Mouse (Mus musculus) telencephalon, adult 2 months (tissue): Measurements from ENCODE around the gene Cox6b2.

ENCODE experiments used
- DNase-seq: peaks from one replicate; pipeline ENCODE4 v3.0.0-alpha.2; 2011; ENCODE audit warnings: low read depth, low spot score

Gene Cox6b2

DNA sequence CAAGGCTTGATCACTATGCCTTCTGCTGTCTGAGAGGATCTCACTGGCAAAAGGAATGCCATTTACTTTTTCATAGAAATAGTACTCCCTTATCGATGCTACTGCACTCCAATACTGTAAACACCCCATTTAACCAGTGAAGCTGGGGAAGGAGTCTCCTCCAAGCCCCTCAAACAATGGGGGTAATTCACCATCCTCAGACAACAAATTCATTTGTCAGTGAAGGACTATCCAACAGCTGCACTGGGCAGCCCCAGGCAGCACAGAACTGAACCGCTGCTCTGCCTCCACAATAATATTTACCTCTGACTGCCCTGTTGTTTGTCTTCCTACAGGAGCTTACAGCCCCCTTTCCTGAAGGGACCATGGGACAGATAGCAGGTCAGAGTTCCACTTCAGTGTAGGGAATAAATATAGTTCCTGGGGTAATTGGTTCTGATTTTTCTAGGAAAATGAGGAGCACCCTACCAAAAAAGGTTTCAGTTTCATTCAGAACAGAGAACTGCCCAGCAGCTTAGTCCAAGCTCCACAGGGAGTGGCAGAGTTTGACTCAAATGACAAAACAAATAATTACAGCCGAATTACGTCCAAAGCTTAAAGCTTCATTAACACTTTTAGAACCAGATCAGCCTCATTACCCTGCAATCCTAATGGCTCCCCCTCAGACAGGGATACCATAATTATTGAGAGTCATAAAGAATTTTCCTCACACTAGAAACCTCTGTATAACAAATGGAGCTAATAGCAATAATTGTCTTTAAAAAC, 12.2 kb upstream of the Cox6b2 start:
- no peak for DNase-seq

DNA sequence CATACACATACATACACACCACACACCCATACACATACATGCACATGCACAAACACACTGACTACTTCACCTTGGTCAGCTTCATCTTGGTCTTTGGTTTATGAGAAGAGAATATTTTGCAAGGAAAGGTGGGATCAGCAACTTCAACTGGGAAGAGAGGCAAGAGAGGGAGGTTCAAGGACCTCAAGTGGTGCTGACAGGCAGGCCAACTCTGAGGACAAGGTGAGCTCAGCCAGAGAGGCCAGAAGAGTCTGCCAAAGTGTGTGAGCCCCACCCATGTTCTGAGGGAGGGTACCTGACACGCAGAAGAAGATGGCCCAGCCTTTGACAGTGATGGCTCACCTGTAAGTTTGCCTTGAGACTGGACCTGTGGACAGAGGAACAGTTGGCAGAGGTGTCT, 6.8 kb upstream of the Cox6b2 start:
- no peak for DNase-seq

DNA sequence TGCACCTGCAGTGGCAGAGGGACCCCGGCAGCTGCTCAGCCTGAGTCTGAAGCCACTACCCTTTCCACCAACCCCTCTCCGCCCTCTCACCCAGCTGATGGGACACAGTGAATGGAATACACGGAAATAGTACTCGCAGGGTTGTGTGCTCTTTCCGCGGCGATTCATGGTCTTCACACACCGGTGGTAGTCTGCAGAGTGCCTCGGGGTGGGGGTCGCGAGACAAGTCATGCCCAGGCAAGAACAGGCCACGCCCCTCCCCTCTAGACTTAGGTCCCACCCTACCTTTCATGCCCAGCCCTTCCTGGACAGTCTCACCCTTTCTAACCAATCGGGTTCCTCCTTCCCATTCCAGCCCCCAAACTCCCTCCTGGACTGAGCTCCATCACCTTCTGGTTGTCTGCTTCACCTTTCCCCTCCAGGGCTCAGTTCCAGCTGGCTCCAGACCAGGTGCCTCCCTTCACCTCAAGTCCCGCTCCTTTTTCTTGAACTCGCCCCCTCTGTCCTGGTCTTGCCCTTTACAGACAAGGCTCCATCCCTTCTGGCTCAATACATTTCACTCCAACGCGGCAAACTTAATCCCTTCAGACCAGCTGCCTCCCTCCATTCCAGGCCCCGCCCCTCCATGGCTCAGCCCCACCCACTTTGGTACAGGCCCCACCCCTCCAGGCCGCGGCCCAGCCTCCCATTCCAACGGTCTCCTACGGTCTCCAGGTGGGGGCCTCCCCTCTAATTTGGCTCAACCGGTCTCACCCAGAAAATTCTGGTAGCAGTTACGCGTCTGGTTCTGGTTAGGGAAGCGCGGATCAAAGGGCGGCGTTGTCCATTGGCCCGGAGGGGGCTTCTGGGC, 698 bp downstream of the Cox6b2 start:
- no peak for DNase-seq

DNA sequence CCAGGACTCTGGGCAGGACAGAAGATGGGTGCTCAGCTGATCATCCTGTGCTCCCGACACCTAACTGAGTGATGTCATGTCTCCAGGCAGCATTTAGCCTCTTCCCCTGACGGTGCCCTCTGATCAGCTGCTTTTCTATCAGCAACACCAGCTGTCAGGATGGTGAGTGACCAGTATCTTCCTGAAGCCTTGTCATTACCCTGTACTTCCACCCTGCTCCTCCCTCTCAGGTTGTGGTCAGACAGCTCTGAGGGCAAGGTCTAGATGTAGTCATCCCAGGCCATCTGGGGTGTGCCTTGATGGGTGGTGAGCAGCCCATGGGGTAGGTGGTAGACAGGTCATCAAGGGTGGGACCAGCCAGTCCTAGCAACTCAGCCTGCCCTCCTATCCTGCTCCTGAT, 3.7 kb downstream of the Cox6b2 start:
- no peak for DNase-seq

DNA sequence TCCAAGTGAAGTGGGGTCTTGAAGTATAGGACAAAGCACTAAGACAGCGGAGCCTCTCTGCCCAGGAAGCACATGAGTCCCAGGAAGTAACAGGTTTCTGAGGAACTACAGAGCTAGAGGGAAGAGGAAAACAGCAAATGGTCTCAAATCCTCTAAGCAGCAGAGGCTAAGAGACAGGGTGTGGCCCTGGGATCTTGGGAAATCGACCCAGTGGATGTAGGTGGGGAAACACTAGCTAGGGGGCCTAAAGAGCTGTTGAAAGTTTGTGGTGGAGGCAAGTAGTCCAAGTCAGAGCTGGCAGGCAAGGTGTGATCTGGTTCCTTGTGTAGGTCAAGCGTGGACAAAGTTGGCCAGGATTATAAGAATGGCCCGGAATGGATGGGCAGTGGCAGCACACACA, 4.6 kb downstream of the Cox6b2 start:
- DNase-seq, result no peak

DNA sequence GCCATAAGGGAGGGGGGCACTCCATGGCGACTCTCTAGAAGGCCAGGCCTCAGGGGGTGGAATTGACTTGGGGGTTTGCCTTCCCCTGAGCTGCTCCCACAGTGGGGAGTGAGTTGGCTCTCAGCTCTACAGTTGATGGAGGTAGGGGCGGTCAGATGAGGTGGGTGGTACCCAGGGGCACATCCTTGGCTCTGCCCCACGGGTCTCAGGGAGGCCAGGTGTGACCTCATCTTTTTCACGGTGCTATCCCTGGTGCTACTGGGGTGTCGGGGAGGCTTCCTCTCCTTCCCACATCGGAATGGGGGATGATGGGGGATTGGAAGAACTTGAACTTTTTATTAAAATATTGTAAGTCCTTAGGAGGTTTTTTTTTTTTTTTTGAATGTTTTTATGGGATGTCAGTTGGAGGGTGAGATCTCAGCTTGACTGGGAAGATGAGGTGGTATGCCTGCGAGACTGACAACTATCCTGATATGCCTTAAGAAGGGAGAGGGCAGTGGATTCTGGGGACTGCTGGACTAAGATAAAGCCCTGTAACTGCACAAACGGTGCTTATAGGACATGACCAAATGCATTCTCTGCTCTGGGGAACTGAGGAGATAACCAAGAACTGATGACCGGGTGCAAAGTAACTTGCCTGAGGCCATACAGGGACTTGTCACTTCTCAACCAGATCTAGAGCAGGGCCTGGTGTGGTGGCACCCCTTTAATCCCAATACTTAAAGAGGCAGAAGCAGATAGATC, 5.6 kb downstream of the Cox6b2 start:
- DNase-seq, result no peak

DNA sequence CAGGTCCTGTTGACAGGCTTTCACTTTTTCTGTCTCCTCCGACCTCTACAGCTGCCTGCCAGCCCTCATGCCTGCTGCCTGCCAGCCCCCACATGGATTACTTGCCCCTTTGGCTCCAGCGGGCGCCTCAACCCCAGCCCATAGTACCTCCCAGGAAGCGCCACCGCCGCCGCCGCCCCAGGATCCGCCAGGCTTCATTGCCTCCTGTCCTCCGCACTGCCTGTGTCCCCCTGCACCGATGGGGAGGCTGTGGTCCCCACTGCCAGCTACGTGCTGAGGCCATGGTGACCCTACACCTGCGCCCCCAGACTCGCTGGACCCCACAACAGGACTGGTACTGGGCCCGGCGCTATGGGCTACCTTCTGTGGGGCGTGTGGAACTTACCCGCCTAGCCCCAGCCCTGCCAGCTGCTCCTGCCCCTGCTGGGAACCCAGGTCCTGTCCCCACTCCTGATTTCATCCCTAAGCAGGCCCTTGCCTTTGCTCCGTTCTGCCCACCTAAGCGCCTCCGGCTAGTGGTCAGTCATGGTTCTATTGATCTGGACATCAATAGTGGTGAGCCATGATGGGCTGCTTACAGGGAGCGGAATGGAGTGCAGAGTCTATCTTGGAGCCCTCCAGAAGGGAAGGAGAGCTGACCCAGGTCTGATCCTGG, 6.4 kb downstream of the Cox6b2 start:
- DNase-seq, result no peak

DNA sequence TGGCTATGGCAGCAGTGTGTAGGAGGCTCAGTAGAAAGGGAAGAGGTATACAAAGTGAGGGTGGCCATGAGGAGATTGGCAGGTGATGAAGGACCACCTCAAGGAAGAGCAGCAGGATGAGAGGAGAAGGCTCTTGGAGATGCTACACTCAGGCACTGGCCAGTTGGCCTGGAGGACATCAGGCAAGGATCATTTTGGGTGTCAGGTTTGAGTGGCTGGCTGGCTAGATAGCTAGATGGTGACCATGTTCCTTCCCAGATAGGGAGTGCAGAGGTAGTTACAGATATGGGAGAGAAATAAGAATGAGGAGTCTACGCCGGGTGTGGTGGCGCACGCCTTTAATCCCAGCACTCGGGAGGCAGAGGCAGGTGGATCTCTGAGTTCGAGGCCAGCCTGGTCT, 8.0 kb downstream of the Cox6b2 start:
- DNase-seq, result no peak

DNA sequence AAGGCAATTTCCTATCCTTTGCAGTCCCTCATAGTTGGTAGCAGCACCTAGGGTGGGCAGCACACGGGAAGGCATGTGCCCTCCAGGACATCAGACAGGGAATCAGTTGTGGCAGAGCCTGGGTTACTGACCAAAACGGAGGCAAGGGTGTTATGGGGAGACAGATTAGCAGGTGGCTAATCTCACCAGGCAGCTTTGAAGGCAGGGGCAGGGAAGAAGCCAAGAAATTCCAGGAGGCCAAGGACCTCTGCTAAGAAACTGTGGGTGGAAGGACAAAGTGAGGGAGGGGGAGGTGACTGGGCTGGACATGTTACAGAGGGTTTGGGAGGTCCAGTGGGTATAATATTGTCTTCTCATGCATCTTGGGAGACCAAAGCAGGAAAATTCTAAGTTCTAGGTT, 9.5 kb downstream of the Cox6b2 start:
- DNase-seq, result no peak

DNA sequence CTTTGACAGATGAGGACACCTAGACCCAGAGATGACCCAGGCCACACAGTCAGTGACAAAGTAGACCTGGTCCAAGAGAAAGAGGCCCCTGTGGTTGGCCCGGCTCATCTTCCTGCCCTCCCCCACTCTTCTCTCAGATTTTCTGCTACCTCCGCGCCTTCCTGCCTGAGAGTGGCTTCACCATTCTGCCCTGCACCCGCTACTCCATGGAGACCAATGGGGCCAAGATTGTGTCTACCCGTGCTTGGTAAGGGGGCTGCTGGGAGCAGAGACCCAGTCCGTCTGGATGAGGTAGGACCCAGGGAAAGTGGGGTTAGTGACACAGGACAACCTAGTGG, 10.4 kb downstream of the Cox6b2 start:
- no peak for DNase-seq

DNA sequence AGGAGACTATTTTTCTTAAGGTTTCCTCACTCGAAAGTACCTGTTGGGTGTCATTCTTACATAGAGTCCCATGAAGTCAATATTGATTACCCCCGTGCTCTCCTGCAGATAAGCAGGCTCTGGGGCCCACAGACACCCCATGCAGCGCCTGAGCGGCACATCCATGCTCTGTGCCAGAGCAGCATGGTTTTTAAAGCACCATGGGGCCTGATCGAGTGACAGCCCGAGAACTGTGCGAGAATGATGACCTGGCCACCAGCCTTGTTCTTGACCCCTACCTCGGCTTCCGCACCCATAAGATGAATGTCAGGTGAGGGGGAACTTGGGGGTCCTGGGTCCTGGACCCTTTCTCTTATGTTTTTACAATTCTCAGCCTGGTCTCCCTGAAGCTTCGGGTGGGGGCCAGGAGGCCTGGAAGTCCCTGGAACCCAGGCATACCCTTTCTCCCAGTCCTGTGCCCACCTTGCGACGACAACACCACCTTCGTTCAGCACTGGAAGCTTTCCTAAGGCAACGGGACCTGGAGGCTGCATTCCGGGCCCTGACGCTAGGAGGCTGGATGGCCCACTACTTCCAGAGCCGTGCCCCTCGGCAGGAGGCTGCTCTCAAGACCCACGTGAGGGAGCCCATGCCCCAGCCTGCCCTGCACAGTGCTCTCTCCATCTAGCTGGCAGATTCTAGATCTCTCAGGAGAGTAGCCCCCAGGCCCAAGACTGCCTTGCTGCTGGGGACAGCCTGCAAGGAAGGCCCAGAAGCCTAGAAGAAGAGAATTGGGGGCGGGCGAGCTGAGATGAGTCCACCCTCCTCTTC, 11.0 kb downstream of the Cox6b2 start:
- no peak for DNase-seq

DNA sequence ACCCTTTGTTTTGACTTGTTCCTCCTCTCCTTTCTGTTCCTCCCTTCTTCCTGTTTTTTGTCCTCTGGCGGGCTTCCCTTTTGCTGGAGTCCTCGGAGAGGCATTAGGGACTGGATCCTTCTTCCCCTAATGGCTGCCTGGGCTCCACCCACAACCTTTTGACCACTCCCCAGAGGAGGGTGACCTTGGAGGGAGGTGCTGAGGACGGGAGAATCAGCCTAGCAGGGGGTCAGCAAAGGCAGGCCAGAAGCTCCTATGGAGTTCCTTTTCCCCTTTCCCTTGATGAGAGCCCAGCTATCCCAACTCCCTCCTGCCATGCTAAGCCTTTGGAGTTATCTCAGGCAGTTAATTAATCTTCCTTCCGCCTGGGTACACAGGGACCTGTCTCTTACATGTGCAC, 11.7 kb downstream of the Cox6b2 start:
- DNase-seq, result no peak

DNA sequence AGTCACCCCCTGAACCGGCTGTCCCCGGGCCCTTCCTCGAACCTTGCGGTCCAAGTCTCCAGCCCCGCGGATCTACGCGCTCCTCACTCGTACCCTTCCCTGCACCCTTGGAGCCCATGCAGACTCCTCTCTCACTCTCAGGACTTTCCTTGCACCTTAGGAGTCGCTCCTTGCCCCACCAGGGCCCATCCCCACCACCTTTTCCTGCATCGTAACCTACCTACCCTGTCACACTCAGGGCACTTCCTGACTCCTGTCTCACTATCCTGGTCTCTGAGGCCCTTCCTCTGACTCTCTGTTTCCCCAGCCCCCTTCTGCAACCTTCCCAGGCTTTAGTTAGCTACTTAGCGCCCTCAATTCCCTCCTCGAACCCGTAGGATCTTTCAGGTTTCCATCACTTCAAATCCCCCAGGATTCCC, 12.6 kb downstream of the Cox6b2 start:
- no peak for DNase-seq

DNA sequence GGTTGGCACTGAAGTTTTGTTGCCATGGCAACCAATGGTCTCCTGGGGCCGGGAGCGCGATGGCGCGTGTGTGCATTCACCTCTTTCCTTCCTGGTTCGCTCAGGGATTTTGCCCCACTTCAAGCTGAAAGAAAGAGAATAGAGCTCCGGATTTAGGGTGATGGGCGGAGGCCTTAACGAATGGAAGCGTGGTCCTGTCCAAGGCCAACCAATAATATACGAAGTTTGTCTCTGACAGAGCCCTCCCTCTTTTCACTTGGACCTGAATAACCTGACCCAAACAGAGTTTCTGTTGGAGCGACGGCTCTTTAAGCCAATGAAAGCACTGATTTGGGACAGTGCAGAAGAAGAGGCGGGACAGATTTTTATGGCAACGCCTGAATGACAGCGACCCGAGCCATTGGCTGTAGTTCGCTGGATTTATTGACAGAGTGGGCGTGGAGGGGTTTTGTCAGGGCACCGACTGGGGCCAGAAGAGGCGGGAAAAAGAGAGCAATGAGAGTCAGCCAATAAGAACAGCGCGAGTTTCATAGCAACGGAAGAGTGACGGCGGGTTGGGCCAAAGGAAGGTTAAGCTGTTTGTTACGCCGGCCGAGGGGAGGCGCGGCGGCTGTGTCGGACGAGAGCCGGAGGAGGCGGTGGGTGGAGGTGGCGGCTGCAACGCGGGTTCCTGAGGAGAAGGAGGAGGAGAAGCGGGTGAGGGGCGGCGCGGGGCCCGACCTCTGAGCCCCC, 13.2 kb downstream of the Cox6b2 start, which contains the start of gene Kmt5c:
TSS of gene Kmt5c (plus strand) at position 572 of the 732 bp plus-strand sequence.
- peak; percentile 100 for DNase-seq

DNA sequence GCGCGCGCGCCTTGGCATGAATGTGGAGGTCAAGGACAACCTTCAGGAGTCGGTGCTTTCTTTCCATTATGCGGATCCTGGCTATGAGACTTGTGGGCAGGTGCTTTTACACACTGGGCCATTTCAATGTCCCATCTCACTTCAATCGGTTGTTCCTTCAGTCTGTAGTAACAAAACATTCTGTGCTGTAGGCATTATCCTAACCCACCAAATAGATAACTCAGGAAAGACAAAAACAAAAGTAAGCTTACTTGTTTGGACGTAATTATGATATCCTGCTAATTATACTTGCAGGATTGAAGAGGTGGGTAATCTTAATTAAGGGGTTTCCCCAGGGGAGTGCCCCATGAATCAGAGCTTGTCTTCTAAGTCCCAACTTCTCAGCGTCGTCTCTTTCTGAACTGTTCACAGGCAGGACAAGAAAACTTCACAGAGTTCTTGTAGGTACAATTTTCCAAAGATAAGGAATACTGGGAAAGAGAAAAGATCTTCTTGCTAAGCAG, 13.8 kb downstream of the Cox6b2 start:
- DNase-seq, result no peak

DNA sequence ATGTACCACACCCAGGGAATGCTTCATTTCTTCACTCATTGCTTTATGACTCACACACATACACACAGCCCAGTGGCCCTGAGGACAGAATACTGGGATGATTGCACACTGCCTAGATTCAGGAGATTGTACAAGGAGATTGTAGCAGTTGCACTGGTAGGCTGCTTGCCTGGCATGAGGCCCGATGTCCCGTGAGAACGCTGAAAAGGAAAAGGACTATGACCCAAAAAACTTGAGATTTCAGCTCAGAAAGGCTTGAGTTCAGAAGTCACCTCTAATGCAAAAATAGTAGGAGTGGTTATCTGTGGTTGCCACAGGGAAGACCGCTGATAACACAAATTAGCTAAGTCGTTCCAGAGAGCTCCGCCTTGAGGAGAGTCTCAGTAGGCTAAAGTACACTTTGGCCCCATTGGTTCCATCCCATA, 19.9 kb downstream of the Cox6b2 start:
- no peak for DNase-seq

DNA sequence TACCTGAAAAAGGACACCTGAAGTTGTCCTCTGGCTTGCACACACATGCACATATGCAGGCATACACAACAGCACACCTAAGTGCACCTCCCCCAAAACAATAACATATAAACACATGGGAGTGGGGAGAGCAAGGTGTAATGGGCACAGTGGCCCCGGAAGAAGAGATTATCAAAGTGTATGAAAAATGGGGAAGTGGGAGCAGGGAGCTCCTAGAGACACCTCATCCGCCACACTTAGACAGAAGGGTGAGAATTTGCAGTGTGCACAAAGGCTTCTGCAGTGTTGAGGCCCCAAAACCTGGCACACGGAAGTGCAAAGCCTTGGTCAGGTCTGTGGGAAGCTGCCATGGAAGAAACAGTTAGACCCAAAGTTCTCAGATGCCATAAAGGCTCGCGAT, 21.8 kb downstream of the Cox6b2 start:
- no peak for DNase-seq

DNA sequence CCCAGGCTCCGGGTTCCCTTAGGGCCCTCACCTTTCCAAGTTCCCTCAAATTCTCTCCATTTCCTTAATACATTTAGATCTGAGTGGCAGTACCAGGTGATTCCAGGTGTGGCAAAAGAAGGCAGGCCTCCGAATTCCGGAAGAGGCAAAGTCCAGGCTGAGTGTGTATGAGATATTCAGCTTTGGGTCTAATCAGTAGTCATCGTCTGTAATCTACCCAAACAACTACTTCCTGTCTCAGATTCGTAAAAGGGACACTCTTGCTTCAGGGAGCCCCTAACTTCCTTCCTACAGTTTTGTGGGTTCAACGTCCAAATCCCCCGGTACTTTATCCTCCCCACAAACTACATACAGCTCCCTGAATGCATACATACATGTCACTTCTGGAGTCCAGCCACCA, 27.7 kb downstream of the Cox6b2 start, which contains the start of gene Tmem150b:
TSS of gene Tmem150b (minus strand) at position 81 of the 400 bp plus-strand sequence.
- no peak for DNase-seq

DNA sequence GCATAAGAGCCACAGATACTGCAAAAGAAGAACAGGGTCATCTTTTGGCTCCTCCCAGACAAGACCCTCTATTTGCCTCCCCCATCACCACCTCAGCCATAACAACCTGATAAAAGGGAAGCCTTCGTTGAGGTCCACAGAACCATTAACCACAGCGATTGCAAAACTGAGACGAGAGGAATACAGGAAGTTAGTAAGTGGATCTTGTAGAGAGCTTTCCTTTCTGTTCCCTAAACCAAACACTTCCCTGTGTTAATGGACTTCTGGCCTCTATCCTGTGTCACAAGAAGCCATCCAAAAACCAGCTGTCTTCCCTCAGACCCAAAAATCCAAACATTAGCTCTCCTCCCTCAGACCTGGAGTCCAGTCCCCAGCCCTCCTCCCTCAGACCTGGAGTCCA, 28.5 kb downstream of the Cox6b2 start:
- no peak for DNase-seq

DNA sequence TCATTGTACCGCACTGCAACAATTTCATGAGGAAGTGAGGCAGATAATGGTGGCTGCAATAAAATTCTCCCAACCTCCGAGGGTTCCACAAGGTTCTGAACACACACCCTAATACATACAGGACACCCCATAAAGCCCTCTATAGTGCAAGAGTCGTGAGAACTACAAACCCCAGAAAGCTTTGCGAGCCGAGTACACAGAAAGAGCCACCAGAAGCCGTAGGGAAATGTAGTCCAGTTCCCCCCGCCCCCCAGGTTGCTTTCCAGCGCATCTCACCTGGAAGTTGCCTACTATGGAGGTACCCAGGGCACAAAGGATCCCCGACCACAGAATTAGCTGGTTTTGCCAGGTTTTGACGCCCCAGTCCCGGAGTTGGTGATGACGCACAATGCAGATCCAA, 29.4 kb downstream of the Cox6b2 start:
- DNase-seq, result no peak
